Comparison of ENCODE assay signal across 19 mouse cellular contexts in genomic region chr6:50445616-50446015, GRCm38 (mm10). TPM values are rescaled to one million over a fixed set of nuclear protein-coding genes. Genes with fewer than 3 reads are reported as not detected.
DNase-seq lines count a peak whose midpoint lies in the region; ATAC-seq and TF ChIP-seq lines count a peak whose summit lies in the region.
"Had no signal": no experiment of that assay in that cellular context is flagged by ENCODE, and none has a peak within 500 bp of the region (broad histone marks: within the 10 kb centered on the region; RNA-seq: fewer than 3 reads in every experiment).

No protein-coding gene starts in this region.

- H3K4me1 ChIP-seq in hindbrain, embryonic 14.5 days (replicated peaks; ENCODE audit: control insufficient read depth, insufficient read depth, low read length) = no peaks in the 10 kb centered on the region
- H3K4me1 ChIP-seq in hindbrain, embryonic 13.5 days (replicated peaks) = 0 out of 2 replicates have a peak, but pooled peaks cover 3% of the 10 kb centered on the region
- H3K4me1 ChIP-seq in kidney, embryonic 14.5 days (ENCODE audit: control insufficient read depth, insufficient read depth, low read length) = no peaks in the 10 kb centered on the region
- H3K4me1 ChIP-seq in midbrain, postnatal 0 days (ENCODE audit: insufficient read depth, low read length) = no peaks in the 10 kb centered on the region
- H3K4me1 ChIP-seq: liver, embryonic 15.5 days had no signal

- TF ChIP-seq CTCF in midbrain, postnatal 0 days (IDR thresholded peaks at IDR 0.05) = no peak

- DNase-seq in hindbrain, embryonic 14.5 days (ENCODE audit: low spot score) = peak; percentile 33
- peak; percentile 47 for DNase-seq in kidney, postnatal 10 days
- DNase-seq in kidney, postnatal 14 days = peak; percentile 70
- peak; percentile 59 for DNase-seq in midbrain, postnatal 0 days (ENCODE audit: low spot score)
- no peak for DNase-seq in gastrocnemius, postnatal 10 days
- DNase-seq: adrenal gland, postnatal 14 days; cerebellum, adult 8-10 months; heart, adult 18-20 months; heart, postnatal 4 days; layer of hippocampus, adult 9-11 months; thymus, postnatal 4 days had no signal

- H3K27ac ChIP-seq in hindbrain, embryonic 14.5 days = no peak overlapping the region
- no peak overlapping the region for H3K27ac ChIP-seq in hindbrain, embryonic 13.5 days
- no peak overlapping the region for H3K27ac ChIP-seq in kidney, embryonic 14.5 days (ENCODE audit: low read depth, low read length)
- no peak overlapping the region for H3K27ac ChIP-seq in midbrain, postnatal 0 days (ENCODE audit: low read depth, low read length)
- H3K27ac ChIP-seq: limb, embryonic 12.5 days; liver, embryonic 15.5 days had no signal

- no peak overlapping the region for H3K9ac ChIP-seq in hindbrain, embryonic 14.5 days
- no peak overlapping the region for H3K9ac ChIP-seq in hindbrain, embryonic 13.5 days
- no peak overlapping the region for H3K9ac ChIP-seq in kidney, embryonic 14.5 days (ENCODE audit: low read depth, low read length)
- H3K9ac ChIP-seq in midbrain, postnatal 0 days (replicated peaks; ENCODE audit: low read length, poor library complexity, severe bottlenecking) = no peak overlapping the region
- H3K9ac ChIP-seq: limb, embryonic 12.5 days; liver, embryonic 15.5 days had no signal

- 0 out of 2 replicates have a peak, but pooled peaks cover 3% of the 10 kb centered on the region for H3K9me3 ChIP-seq in hindbrain, embryonic 14.5 days (ENCODE audit: control insufficient read depth, low read length)
- no peaks in the 10 kb centered on the region for H3K9me3 ChIP-seq in hindbrain, embryonic 13.5 days
- no peaks in the 10 kb centered on the region for H3K9me3 ChIP-seq in kidney, embryonic 14.5 days (ENCODE audit: control insufficient read depth, low read length)
- no peaks in the 10 kb centered on the region for H3K9me3 ChIP-seq in midbrain, postnatal 0 days (ENCODE audit: low read length)
- H3K9me3 ChIP-seq: liver, embryonic 15.5 days had no signal

- no peak for ATAC-seq in hindbrain, embryonic 14.5 days (ENCODE audit: low FRiP score)
- ATAC-seq in hindbrain, embryonic 13.5 days (ENCODE audit: low FRiP score) = no peak
- no peak for ATAC-seq in kidney, embryonic 14.5 days (ENCODE audit: low FRiP score, low TSS enrichment)
- no peak for ATAC-seq in midbrain, postnatal 0 days (ENCODE audit: low FRiP score)
- ATAC-seq: activated CD4-positive, CD25-positive, alpha-beta regulatory T cell, adult 4 months; intestine, embryonic 16.5 days; lung, postnatal 0 days; Patski had no signal

- no peak overlapping the region for H3K4me3 ChIP-seq in hindbrain, embryonic 14.5 days (replicated peaks; ENCODE audit: low read length)
- no peak overlapping the region for H3K4me3 ChIP-seq in hindbrain, embryonic 13.5 days
- no peak overlapping the region for H3K4me3 ChIP-seq in kidney, embryonic 14.5 days (ENCODE audit: low read length)
- no peak overlapping the region for H3K4me3 ChIP-seq in midbrain, postnatal 0 days (ENCODE audit: low read depth, low read length)
- H3K4me3 ChIP-seq: limb, embryonic 12.5 days; liver, embryonic 15.5 days had no signal

- H3K4me2 ChIP-seq in hindbrain, embryonic 14.5 days (replicated peaks) = no peak overlapping the region
- H3K4me2 ChIP-seq in hindbrain, embryonic 13.5 days = no peak overlapping the region
- no peak overlapping the region for H3K4me2 ChIP-seq in kidney, embryonic 14.5 days (replicated peaks; ENCODE audit: low read depth, low read length)
- H3K4me2 ChIP-seq in midbrain, postnatal 0 days (ENCODE audit: low read depth, low read length, poor library complexity, severe bottlenecking) = no peak overlapping the region
- H3K4me2 ChIP-seq: limb, embryonic 12.5 days; liver, embryonic 15.5 days had no signal

- H3K27me3 ChIP-seq in hindbrain, embryonic 14.5 days (ENCODE audit: control insufficient read depth, insufficient read depth, low read length) = no peaks in the 10 kb centered on the region
- H3K27me3 ChIP-seq in hindbrain, embryonic 13.5 days = no peaks in the 10 kb centered on the region
- no peaks in the 10 kb centered on the region for H3K27me3 ChIP-seq in kidney, embryonic 14.5 days (ENCODE audit: control insufficient read depth, insufficient read depth, low read length)
- no peaks in the 10 kb centered on the region for H3K27me3 ChIP-seq in midbrain, postnatal 0 days (ENCODE audit: insufficient read depth, low read length)
- H3K27me3 ChIP-seq: limb, embryonic 12.5 days; liver, embryonic 15.5 days; Patski had no signal

- H3K36me3 ChIP-seq in hindbrain, embryonic 14.5 days (replicated peaks; ENCODE audit: control insufficient read depth, insufficient read depth) = no peaks in the 10 kb centered on the region
- no peaks in the 10 kb centered on the region for H3K36me3 ChIP-seq in hindbrain, embryonic 13.5 days
- H3K36me3 ChIP-seq in kidney, embryonic 14.5 days (ENCODE audit: control insufficient read depth, insufficient read depth, low read length) = no peaks in the 10 kb centered on the region
- H3K36me3 ChIP-seq in midbrain, postnatal 0 days (ENCODE audit: insufficient read depth, low read length) = no peaks in the 10 kb centered on the region
- H3K36me3 ChIP-seq: limb, embryonic 12.5 days; liver, embryonic 15.5 days had no signal

- WGBS in hindbrain, embryonic 14.5 days = 16% methylated on average over 2 of the region's 2 CpGs
- WGBS in hindbrain, embryonic 13.5 days = 34% methylated on average over 2 of the region's 2 CpGs
- WGBS in kidney, embryonic 14.5 days = 48% methylated on average over 2 of the region's 2 CpGs
- WGBS in midbrain, postnatal 0 days = 23% methylated on average over 2 of the region's 2 CpGs

RNA-seq across cellular contexts. Expression of gene Osbpl3, which starts 10.4 kb away (rescaled TPM):
- 3.9 and 4.2 TPM in 2 replicates for polyA plus RNA-seq in hindbrain, embryonic 14.5 days (2014; fragmentation: Nextera tagmentation; extraction: Ambion mirVana)
- 4.6 and 4.8 TPM in 2 replicates for polyA plus RNA-seq in hindbrain, embryonic 13.5 days (2015; fragmentation: Nextera tagmentation; extraction: Ambion mirVana)
- 11.4 and 17.0 TPM in 2 replicates for polyA plus RNA-seq in kidney, embryonic 14.5 days (2014; fragmentation: Nextera tagmentation; extraction: Ambion mirVana)
- 9.5 and 9.7 TPM in 2 replicates for total RNA-seq in midbrain, postnatal 0 days (2014; rRNA removed)
- polyA plus RNA-seq in midbrain, postnatal 0 days (2015; fragmentation: Nextera tagmentation; extraction: Ambion mirVana) = 4.2 and 5.5 TPM in 2 replicates
- total RNA-seq in gastrocnemius, postnatal 10 days (2021) = 1 to 10 TPM; 7.1 to 7.3 TPM
